Mouse (Mus musculus) retina, adult 2 months (tissue): ENCODE data around the gene Gm5148.

ENCODE experiments used
- DNase-seq: peaks from one replicate; pipeline ENCODE4 v3.0.0-alpha.2; 2012; ENCODE audit warnings: low read depth, low spot score

The Gm5148 gene

DNA sequence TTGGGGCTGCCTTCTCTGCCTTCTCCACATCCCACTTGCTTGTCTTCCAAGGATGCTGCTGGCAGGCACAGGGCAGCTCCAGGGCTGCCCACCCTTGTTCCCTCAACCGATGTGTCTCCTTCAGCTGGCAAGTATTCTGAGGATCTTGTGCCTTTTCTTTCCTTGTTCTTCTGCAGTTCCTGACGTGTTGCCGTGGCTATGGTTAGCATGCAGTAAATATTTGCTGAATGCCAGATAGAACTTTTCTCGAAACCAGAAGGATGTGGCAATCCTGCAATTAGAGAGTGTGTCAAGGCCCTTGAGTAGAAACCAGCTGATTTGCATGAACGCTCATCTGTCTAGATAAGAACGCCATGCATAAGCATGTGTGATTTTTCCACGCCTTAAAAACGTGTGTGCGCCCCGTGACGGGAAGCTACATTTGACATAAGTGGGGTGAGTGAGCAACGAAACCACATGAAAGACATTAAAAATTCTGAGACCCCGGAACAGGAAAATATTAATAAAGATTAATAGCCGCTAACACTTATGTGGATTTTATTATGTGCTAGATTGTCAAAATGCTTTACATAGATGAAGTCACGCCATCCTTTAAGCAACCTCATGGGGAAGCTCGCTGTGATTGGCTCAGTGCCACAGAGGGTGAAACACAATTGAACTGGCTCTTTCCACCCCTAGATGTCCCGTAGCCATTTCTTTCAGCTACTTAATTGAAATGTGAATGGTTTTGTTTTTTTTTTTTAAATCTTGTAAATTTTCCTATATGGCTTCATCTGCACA lies 14.1 kb upstream of the Gm5148 start:
- DNase-seq: no peak

DNA sequence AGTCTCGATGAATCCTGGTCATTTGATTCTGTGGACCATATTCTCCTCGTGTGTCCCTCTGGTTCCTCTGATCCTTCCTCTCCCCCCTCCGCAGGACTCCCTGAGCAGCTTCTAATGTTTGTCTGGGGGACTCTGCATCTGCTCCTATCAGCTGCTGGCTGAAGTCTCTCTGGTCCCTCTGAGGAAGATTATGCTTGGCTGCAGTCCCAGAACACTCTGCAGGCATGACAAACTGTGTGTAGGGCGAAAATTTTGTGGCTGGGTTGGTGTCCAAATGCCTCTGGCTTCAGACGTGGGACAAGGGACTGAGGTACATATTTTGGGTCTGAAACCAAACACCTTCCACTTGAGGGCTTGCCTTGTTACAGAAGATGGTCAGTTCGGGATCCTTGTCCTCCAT lies 13.1 kb upstream of the Gm5148 start:
- no peak for DNase-seq

GRCm38 (mm10) chr3:37735166-37735565 lies 10.9 kb upstream of the Gm5148 start:
- no peak for DNase-seq

DNA sequence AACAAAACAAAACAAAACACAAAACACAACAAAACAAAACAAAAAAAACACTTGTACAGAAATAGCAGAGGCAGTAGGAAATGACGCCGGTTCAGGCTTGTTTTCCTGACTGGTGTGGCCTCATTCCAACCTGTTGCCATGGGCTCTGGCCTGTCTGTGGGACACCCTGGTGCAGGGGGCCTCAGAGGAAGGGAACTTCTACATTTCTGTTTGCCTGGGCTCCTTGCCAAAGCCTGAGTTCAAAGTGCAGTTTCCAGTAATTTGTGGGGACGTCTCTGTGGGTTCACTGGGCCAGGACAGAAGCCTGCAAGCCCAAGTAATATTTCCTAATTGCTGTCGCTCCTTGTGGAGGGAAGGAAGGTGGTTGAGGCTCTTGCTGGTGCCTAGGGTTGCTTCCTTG lies 4.9 kb upstream of the Gm5148 start:
- DNase-seq: no peak

DNA sequence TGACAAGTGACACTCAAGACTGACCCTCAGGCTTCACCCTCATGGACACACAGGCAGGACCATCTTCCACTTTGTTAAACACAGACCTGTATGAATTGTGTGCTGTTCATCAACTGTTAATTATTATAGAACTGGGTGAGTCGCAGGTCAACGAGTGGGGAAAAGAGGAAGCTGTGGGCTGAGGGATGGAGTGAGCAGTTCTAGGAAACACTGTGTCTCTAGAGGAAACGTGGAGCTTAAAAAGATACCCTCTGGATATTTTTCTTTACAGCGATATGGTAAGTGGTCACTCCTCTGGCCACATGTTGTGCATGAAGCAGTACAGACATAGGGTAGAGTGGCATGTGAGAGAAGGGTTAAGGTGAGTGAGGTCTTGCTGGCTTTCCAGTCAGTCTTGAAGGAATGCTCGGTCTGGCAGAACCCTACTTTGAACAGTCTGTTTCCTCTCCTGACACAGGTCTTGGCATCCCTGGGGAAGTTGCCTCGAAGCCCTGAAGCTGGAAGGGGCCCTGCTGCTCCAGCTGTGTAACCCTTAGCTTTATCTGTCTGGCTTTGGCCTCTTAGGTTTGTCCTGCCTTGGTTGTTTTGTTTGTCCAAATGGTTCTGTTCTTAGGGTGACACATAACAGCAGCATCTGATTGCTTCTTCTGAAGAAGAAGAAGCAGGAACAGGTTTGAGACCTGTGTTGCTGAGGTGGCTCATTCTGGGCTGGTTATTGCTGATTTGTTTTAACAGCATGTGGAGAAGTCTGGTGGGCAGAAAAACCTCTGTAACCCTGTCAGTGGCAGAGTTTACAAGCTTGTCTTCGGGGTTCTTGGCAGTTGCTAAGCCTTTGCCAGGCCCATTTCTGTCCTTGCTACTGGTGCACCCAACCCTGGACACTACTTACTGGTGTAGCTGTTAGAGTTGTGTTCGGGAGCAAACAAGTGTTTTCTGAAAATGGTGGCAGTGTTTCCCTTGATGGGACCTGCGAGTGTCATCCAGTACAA lies 4.1 kb upstream of the Gm5148 start:
- no peak for DNase-seq

DNA sequence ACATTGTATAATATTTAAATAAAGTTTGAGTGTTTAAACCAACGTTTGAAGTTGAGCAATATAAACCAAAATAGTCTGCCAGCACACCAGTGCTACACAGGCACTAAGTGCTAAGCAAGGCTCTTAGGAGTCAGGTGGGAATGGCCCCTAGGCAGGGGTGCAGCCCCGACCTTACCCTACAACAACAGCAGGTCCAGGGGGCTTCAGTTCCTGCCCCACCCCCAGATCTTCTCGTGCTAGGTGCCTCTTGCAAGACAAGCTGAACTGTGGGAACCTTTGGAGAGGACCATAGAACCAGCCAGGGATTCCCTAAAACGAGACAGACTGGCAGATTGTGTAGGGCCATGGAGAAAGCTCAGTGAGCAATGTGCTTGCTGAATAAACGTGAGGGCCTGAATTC lies 3.1 kb upstream of the Gm5148 start:
- no peak for DNase-seq

DNA sequence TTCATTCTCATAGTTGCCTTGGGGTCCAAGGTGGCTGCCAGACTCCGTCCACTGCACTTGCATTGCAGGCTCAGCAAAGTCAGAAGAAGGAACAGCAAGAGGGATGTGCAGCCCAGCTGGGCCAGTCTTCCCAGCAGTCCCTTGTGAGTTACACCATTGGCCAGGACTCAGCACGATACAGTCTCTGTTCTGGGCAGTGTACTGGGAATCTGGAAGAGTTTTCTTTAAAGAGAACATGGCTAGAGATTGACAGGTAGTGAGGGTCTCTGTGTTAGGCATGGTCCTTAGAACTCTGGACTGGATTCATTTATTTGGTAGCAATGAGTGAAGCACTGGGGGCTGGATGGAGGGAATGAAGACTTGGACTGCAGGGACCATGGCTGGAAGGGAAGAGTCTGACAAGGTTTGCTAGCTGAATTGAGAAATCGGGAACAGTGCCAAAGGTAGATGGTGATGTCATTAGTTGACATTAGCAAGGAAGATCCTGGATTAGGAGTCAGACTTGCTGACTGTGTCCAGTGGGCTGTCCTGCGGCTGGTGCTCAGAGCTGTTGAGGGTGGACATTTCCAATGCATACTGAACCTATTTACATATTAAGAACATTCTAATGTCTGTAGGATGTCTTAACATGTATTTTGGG lies 2.3 kb upstream of the Gm5148 start:
- DNase-seq: no peak

DNA sequence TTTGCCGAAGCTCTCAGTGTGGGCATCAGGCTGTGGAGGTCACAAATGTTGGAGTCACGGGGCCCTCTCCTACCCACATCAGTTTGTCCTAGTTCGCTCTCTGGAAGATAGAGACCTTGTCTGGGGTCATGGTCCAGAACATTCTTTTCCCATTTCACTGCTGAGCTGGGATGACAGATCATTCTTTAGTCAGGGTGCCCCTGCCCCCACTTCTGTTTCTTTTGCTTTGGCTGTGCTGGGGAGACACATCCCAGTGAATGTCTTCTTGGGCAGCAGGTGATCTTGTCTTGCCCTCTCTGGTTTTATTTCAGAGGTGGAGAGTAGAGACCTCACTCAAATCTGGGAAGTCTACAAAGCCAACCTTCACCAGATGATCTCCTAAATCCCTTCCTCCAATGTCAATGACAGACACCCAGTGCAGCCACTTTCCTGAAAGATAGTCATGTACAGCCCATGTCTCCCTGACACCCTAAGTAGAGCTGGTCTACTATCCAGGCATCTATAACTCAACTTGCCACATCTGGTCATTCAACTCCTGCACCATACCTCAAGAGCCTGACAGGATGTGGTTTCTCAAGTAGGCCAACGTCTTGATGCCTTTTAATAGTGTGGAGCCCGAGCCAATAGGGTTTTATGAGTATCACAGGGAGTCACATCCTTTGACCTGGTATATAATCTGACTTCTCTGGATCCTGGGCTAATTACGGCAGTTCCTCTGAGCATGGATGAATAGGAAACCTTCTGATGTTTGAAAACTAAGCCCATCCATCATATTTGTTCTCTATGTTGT lies 851 bp upstream of the Gm5148 start:
- DNase-seq: no peak

DNA sequence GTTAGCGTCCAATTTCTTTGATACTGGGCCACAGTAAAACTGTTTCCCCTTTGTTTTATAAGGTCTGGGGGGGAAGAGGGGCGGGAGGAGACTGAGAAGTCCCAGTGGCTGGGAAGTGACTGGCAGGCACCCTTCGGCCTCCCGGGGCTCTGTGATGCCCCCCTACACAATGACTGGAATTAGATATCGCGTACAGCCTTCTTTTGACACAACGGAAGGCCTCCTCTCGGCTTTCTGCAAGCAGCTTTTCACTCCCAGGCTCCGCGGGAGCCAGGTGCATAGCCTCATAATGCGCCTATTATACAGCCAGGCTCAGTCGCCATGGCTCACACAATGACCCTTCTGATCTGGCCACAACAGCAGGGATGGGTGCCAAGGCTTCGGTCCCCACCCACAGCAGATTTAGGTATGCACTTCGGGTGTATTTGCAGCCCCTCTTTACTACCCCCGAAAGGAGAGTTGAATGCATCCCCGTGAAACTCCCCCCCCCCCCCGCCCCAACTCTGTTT lies 574 bp downstream of the Gm5148 start:
- no peak for DNase-seq

GRCm38 (mm10) chr3:37723061-37723521 lies 1.2 kb downstream of the Gm5148 start:
- DNase-seq: no peak

DNA sequence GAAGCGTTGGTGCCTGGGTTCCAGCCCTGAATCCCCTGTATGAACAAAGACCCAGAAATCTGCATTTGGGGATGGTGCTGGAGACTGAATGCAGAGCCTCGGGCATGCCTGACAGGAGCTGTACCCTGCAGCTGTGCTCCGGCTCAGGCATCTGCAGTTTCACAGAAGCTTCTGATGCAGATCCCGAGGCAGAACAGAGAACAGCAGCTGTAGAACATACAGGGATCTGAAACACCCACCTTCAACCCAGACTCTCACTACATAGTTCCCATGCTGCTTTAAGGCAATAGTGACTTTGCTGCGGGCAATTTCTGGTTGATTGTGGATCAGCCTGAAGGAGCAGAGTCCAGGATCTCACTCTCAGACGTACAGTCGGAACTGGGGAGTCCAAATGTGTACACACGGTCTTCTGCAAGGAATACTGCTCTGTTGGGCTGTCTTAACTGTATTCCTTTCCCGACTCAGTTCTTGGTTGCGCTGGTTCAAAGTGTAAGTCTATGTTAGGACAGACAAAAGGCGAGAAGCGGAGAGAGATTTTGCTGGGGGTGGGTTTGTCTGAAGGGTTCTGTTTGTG lies 1.7 kb downstream of the Gm5148 start:
- no peak for DNase-seq

GRCm38 (mm10) chr3:37716992-37717391 lies 7.3 kb downstream of the Gm5148 start:
- DNase-seq: no peak

DNA sequence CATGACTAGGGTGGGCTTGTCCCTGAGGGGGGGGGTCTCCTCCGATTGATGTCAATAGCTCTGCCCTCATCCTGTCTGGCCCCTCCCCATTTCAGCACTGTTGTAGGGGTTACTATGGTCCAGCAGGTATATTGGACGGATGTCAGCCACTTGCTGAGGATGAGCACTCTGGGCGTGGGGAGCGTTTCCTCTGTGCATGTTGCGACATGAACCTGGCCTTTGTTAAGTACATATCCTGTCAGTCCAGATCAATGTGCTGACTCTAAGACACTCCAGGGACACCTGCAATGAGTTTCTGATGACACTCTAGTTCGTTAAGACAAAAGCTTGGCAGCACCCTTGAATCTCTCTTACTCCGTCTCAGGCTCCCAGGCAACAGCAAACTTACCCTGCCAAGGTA lies 8.6 kb downstream of the Gm5148 start:
- DNase-seq: no peak

- no peak for DNase-seq
These were observed 11.8 kb downstream of the Gm5148 start for GRCm38 (mm10) chr3:37712501-37712900.

- no peak for DNase-seq
These were observed 12.7 kb downstream of the Gm5148 start for GRCm38 (mm10) chr3:37711639-37712038.

GRCm38 (mm10) chr3:37707801-37708200 lies 16.5 kb downstream of the Gm5148 start:
- DNase-seq: no peak

DNA sequence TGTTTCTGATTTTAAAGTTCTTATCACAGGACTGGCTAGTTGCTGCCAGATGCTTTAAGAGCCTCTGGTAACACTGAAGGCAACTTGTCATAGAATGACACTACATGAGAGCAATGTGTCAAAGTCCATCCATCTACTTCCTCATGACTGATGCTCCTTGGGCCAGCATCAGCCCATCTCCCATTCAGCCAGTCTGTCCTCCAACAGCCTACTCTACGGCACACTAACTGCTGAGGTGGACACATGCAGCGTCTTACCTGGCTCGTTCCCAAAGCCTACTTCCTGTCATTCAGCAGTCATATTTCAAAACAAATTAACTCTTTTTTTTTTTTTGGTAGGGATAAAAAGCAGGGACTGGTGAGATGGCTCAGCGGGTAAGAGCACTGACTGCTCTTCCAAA lies 17.9 kb downstream of the Gm5148 start:
- no peak for DNase-seq

DNA sequence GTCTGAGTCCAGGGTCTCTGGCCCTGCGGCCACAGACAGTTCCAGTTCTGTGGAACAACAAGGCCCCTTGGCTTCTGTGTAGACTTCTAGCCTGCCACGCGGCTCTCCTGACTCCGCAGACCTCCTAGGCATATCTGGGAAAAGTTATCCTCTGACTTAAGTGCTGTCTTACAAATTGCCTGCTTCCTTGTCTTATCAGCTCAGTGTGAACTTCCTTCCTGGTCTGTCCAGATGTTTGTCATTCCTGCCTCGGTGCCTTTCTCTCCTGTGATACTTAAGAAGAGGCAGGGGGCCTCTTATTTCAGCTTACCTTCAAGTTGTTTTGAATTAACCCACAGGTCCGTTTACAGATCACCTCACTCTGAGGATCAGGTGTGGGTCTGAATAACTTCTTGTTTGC lies 18.9 kb downstream of the Gm5148 start:
- DNase-seq: no peak

- DNase-seq: no peak
These were observed 19.5 kb downstream of the Gm5148 start for GRCm38 (mm10) chr3:37704701-37705279.

DNA sequence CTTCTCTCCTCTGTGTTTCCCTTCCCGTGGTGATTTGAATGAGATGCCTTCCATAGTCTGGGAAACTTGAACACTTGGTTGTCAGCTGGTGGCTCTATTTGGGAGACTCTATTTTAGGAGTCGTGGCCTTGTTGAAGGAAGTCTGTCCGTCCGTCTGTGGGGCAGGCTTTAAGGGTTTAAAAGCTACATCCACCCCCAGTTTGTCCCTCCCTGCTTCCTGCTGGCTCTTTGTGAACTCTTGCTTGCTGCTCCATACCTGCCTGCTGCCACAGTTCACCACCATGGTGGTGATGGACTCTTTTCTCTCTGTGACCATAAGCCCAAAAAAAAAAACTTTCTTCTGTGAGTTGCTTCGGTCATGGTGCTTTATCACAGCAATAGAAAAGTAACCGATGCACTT lies 21.2 kb downstream of the Gm5148 start:
- DNase-seq: no peak
